Mouse (Mus musculus) liver, embryonic 11.5 days (tissue): ENCODE measurements around the gene Pip4k2a. TPM values are rescaled to one million over a fixed set of nuclear protein-coding genes. Genes with fewer than 3 reads are reported as not detected.

Source experiments
- ATAC-seq: fragments of 200-750 bp; cut with Nextera tagmentation; replicated peaks from 2 replicates; pipeline ENCODE4 v1.8.0; 2017; ENCODE audit warnings: moderate number of reproducible peaks, mild to moderate bottlenecking, moderate TSS enrichment, moderate library complexity; ENCODE audit not compliant: low FRiP score
- DNase-seq: peaks from one replicate; pipeline ENCODE4 v3.0.0-alpha.2; 2017; ENCODE audit warnings: low spot score
- H3K27ac ChIP-seq: fragments of 300-500 bp; sonication (generic); 2 replicates; pipeline ENCODE4 v1.5.1; 2014; ENCODE audit warnings: mild to moderate bottlenecking, low read depth, low read length, control low read depth
- H3K27me3 ChIP-seq: fragments of 300-500 bp; sonication (generic); replicated peaks from 2 replicates; pipeline ENCODE4 v1.6.1; 2014; ENCODE audit warnings: low read length, mixed read lengths; ENCODE audit not compliant: control insufficient read depth, insufficient read depth
- H3K36me3 ChIP-seq: fragments of 300-500 bp; sonication (generic); 2 replicates; pipeline ENCODE4 v1.6.1; 2014; ENCODE audit warnings: mild to moderate bottlenecking, low read length, moderate library complexity, mixed read lengths; ENCODE audit not compliant: control insufficient read depth, insufficient read depth
- H3K4me1 ChIP-seq: fragments of 300-500 bp; sonication (generic); replicated peaks from 2 replicates; pipeline ENCODE4 v1.6.1; 2014; ENCODE audit warnings: low read length, mixed read lengths; ENCODE audit not compliant: control insufficient read depth, insufficient read depth
- H3K4me2 ChIP-seq: fragments of 300-500 bp; sonication (generic); 2 replicates; pipeline ENCODE4 v1.6.1; 2014; ENCODE audit warnings: mild to moderate bottlenecking, control low read depth, moderate library complexity
- H3K4me3 ChIP-seq: fragments of 300-500 bp; sonication (generic); 2 replicates; pipeline ENCODE4 v1.5.1; 2014; ENCODE audit warnings: low read depth, low read length, control low read depth
- H3K9ac ChIP-seq: fragments of 300-500 bp; sonication (generic); 2 replicates; pipeline ENCODE4 v1.6.1; 2014; ENCODE audit warnings: low read depth, low read length, control low read depth
- H3K9me3 ChIP-seq: fragments of 300-500 bp; sonication (generic); 2 replicates; pipeline ENCODE4 v1.6.1; 2016; ENCODE audit warnings: low read length, inconsistent platforms, mixed read lengths; ENCODE audit not compliant: control insufficient read depth
- WGBS: fragments of 180-500 bp; shearing (Covaris S2); extraction: QIAGEN DNeasy Blood & Tissue Kit; methylation state at CpG from one replicate; pipeline ENCODE4 v1.1.7; 2014; 5-methylcytosine and 5-hydroxymethylcytosine counted together
- polyA plus RNA-seq: library from polyadenylated mRNA; unstranded; fragments of >200 nt; fragmentation: Nextera tagmentation; extraction: Ambion mirVana; gene quantifications from 2 replicates; pipeline ENCODE4 v1.2.1, GENCODE M21; 2014

Pip4k2a gene
- polyA plus RNA-seq, 1 experiment from 2014 or later, result 20.5 TPM

GRCm38 (mm10) chr2:19007580-19007979, 9.7 kb upstream of the Pip4k2a start:
- H3K9me3 ChIP-seq, result no peaks in the 10 kb centered on the region
- peaks cover 11% of the 10 kb centered on the region for H3K4me1 ChIP-seq
- DNase-seq (no peak), ATAC-seq (no peak)
- H3K27me3 ChIP-seq, result no peaks in the 10 kb centered on the region
- no peak overlapping the region for H3K9ac ChIP-seq
- H3K27ac ChIP-seq, result no peak overlapping the region
- H3K36me3 ChIP-seq, result no peaks in the 10 kb centered on the region
- no peak overlapping the region for H3K4me3 ChIP-seq
- 70% methylated on average over 4 of the region's 4 CpGs for WGBS
- H3K4me2 ChIP-seq, result no peak overlapping the region

- 81% methylated on average over 7 of the region's 7 CpGs for WGBS
- Histone ChIP-seq H3K27ac (no peak overlapping the region), H3K4me1 (peaks cover 6% of the 10 kb centered on the region), H3K9me3 (no peaks in the 10 kb centered on the region), H3K9ac (no peak overlapping the region), H3K4me3 (no peak overlapping the region), H3K4me2 (no peak overlapping the region), H3K36me3 (no peaks in the 10 kb centered on the region), H3K27me3 (no peaks in the 10 kb centered on the region)
- no peak for DNase-seq
- no peak for ATAC-seq
Measured at GRCm38 (mm10) chr2:19006124-19006523, 8.2 kb upstream of the Pip4k2a start.

- H3K4me2 ChIP-seq, result peak overlapping the region; percentile 33
- no peak overlapping the region for H3K4me3 ChIP-seq
- H3K4me1 ChIP-seq, result peaks cover under 1% of the 10 kb centered on the region; the same call in 1 of the 2 replicates
- H3K27me3 ChIP-seq, result no peaks in the 10 kb centered on the region
- no peaks in the 10 kb centered on the region for H3K36me3 ChIP-seq
- H3K9me3 ChIP-seq, result no peaks in the 10 kb centered on the region
- ATAC-seq, result 0 out of 2 replicates have a peak, but pooled peaks have one; percentile 20
- H3K27ac ChIP-seq, result no peak overlapping the region; the same call in 1 of the 2 replicates
- WGBS, result 52% methylated on average over 10 of the region's 10 CpGs
- no peak overlapping the region; the same call in 1 of the 2 replicates for H3K9ac ChIP-seq
- no peak for DNase-seq
Measured at GRCm38 (mm10) chr2:19004801-19005200, 6.9 kb upstream of the Pip4k2a start.

GRCm38 (mm10) chr2:18999395-18999794, 1.5 kb upstream of the Pip4k2a start:
- WGBS, result 64% methylated on average over 2 of the region's 2 CpGs
- H3K9ac ChIP-seq, result no peak overlapping the region; the same call in 1 of the 2 replicates
- H3K4me2 ChIP-seq, result peak overlapping the region; percentile 94; the same call in 1 of the 2 replicates
- no peaks in the 10 kb centered on the region for H3K36me3 ChIP-seq
- H3K27me3 ChIP-seq, result no peaks in the 10 kb centered on the region
- no peak overlapping the region for H3K27ac ChIP-seq
- H3K9me3 ChIP-seq, result no peaks in the 10 kb centered on the region
- H3K4me1 ChIP-seq, result peaks cover 16% of the 10 kb centered on the region
- no peak for ATAC-seq
- no peak overlapping the region for H3K4me3 ChIP-seq
- DNase-seq, result no peak

GRCm38 (mm10) chr2:18997387-18997971, 447 bp downstream of the Pip4k2a start:
- WGBS, result under 1% methylated on average over 46 of the region's 46 CpGs
- H3K9me3 ChIP-seq, result no peaks in the 10 kb centered on the region
- DNase-seq (no peak), ATAC-seq (peak; percentile 66)
- no peaks in the 10 kb centered on the region for H3K27me3 ChIP-seq
- H3K4me2 ChIP-seq, result peak overlapping the region; percentile 94
- no peaks in the 10 kb centered on the region for H3K36me3 ChIP-seq
- peak overlapping the region; percentile 72 for H3K9ac ChIP-seq
- peak overlapping the region; percentile 86 for H3K4me3 ChIP-seq
- peak overlapping the region; percentile 96 for H3K27ac ChIP-seq
- H3K4me1 ChIP-seq, result peaks cover 31% of the 10 kb centered on the region

- Histone ChIP-seq H3K4me1 (peaks cover 35% of the 10 kb centered on the region), H3K9ac (peak overlapping the region; percentile 72), H3K9me3 (peaks cover under 1% of the 10 kb centered on the region; the same call in 1 of the 2 replicates), H3K27ac (peak overlapping the region; percentile 4; the same call in 1 of the 2 replicates), H3K4me2 (peak overlapping the region; percentile 94), H3K27me3 (no peaks in the 10 kb centered on the region), H3K36me3 (no peaks in the 10 kb centered on the region), H3K4me3 (peak overlapping the region; percentile 86)
- under 1% methylated on average over 25 of the region's 25 CpGs for WGBS
- peak; percentile 53 for DNase-seq
- ATAC-seq, result no peak
Measured at GRCm38 (mm10) chr2:18996451-18997211, 1.3 kb downstream of the Pip4k2a start.

- WGBS, result 37% methylated on average over 7 of the region's 7 CpGs
- no peaks in the 10 kb centered on the region for H3K36me3 ChIP-seq
- no peak overlapping the region for H3K9ac ChIP-seq
- no peak overlapping the region for H3K27ac ChIP-seq
- H3K4me2 ChIP-seq, result peak overlapping the region; percentile 20; the same call in 1 of the 2 replicates
- ATAC-seq, result peak; percentile 82
- no peaks in the 10 kb centered on the region for H3K27me3 ChIP-seq
- H3K4me1 ChIP-seq, result peaks cover 29% of the 10 kb centered on the region
- no peak overlapping the region for H3K4me3 ChIP-seq
- no peak for DNase-seq
- peaks cover 3% of the 10 kb centered on the region; the same call in 1 of the 2 replicates for H3K9me3 ChIP-seq
Measured at GRCm38 (mm10) chr2:18992512-18993510, 5.1 kb downstream of the Pip4k2a start.

GRCm38 (mm10) chr2:18988885-18989284, 9.0 kb downstream of the Pip4k2a start:
- no peaks in the 10 kb centered on the region for H3K27me3 ChIP-seq
- H3K36me3 ChIP-seq, result peaks cover 3% of the 10 kb centered on the region; the same call in 1 of the 2 replicates
- 76% methylated on average over 3 of the region's 3 CpGs for WGBS
- H3K9ac ChIP-seq, result no peak overlapping the region
- no peak for ATAC-seq
- peaks cover 15% of the 10 kb centered on the region for H3K4me1 ChIP-seq
- H3K9me3 ChIP-seq, result peaks cover 3% of the 10 kb centered on the region; the same call in 1 of the 2 replicates
- H3K4me3 ChIP-seq, result no peak overlapping the region
- no peak overlapping the region for H3K4me2 ChIP-seq
- DNase-seq, result no peak
- H3K27ac ChIP-seq, result no peak overlapping the region
